Mouse (Mus musculus) brain, embryonic 14.5 days (tissue): ENCODE results near the gene Irak2.

ENCODE experiments used
- CTCF ChIP-seq: fragments of 200-500 bp; IDR thresholded peaks from 2 replicates; pipeline ENCODE4 v1.5.1; 2012; ENCODE audit warnings: inconsistent platforms, mild to moderate bottlenecking, moderate library complexity, borderline replicate concordance; ENCODE audit not compliant: insufficient read depth, insufficient read length; ENCODE audit errors: extremely low read depth
- POLR2A ChIP-seq: fragments of 200-500 bp; IDR thresholded peaks from 2 replicates; pipeline ENCODE4 v1.6.1; 2012; ENCODE audit warnings: mild to moderate bottlenecking, inconsistent platforms, borderline replicate concordance; ENCODE audit not compliant: poor library complexity, insufficient read depth, insufficient read length, severe bottlenecking; ENCODE audit errors: extremely low read depth

DNA sequence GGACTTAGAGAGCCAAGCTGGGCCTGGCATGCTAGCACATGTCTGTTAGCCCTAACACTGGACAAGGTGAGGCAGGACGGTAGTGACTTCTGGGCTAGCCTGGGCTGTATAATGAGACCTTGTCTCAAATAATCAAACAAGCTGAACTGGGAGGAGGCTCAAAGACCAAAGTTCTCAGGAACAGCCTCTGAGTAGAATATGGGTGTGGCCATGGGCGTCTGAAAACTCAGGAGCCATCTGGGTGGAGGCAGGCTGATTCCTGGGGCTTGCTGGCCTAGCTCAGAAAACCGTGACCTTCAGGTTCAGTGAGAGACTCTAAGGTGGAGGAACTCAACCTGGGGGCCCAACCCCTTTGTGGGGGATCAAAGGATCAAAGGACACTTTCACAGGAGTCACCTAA, 13.4 kb downstream of the Irak2 start:
- no peak for TF ChIP-seq CTCF
- no peak for TF ChIP-seq POLR2A
